Mouse (Mus musculus) heart, embryonic 15.5 days (tissue): ENCODE data around the gene Ubl7. TPM values are rescaled to one million over a fixed set of nuclear protein-coding genes. Genes with fewer than 3 reads are reported as not detected.

ENCODE experiments used
- ATAC-seq: fragments of 200-750 bp; cut with Nextera tagmentation; replicated peaks from 2 replicates; pipeline ENCODE4 v1.8.0; 2017; ENCODE audit warnings: low read depth, moderate TSS enrichment; ENCODE audit not compliant: insufficient number of reproducible peaks, insufficient read depth, low FRiP score
- H3K27ac ChIP-seq: fragments of 300-500 bp; sonication (generic); 2 replicates; pipeline ENCODE4 v1.5.1; 2015; ENCODE audit warnings: mild to moderate bottlenecking, inconsistent platforms
- H3K27me3 ChIP-seq: fragments of 300-500 bp; sonication (generic); 2 replicates; pipeline ENCODE4 v1.6.1; 2015; ENCODE audit warnings: inconsistent platforms
- H3K36me3 ChIP-seq: fragments of 300-500 bp; sonication (generic); 2 replicates; pipeline ENCODE4 v1.6.1; 2015; ENCODE audit warnings: mild to moderate bottlenecking, inconsistent platforms
- H3K4me1 ChIP-seq: fragments of 300-500 bp; sonication (generic); replicated peaks from 2 replicates; pipeline ENCODE4 v1.6.1; 2015; ENCODE audit warnings: inconsistent platforms
- H3K4me2 ChIP-seq: fragments of 300-500 bp; sonication (generic); 2 replicates; pipeline ENCODE4 v1.6.1; 2015; ENCODE audit warnings: inconsistent platforms, mild to moderate bottlenecking, moderate library complexity
- H3K4me3 ChIP-seq: fragments of 300-500 bp; sonication (generic); 2 replicates; pipeline ENCODE4 v1.5.1; 2015; ENCODE audit warnings: mild to moderate bottlenecking, inconsistent platforms
- H3K9ac ChIP-seq: fragments of 300-500 bp; sonication (generic); 2 replicates; pipeline ENCODE4 v1.6.1; 2015; ENCODE audit warnings: mild to moderate bottlenecking, inconsistent platforms
- H3K9me3 ChIP-seq: fragments of 300-500 bp; sonication (generic); replicated peaks from 2 replicates; pipeline ENCODE4 v1.6.1; 2016; ENCODE audit warnings: inconsistent platforms
- WGBS: fragments of 180-500 bp; shearing (Covaris S2); methylation state at CpG from one replicate; pipeline ENCODE4 v1.1.7; 2015; ENCODE audit warnings: mixed read lengths; 5-methylcytosine and 5-hydroxymethylcytosine counted together
- polyA plus RNA-seq: library from polyadenylated mRNA; unstranded; fragments of >200 nt; fragmentation: Nextera tagmentation; extraction: Ambion mirVana; gene quantifications from 2 replicates; pipeline ENCODE4 v1.2.1, GENCODE M21; 2015

Ubl7 gene
- polyA plus RNA-seq, 1 experiment from 2014 or later: 100 TPM

- under 1% methylated on average over 44 of the region's 44 CpGs for WGBS
- Histone ChIP-seq H3K9ac (peak overlapping the region; percentile 74), H3K9me3 (no peaks in the 10 kb centered on the region), H3K36me3 (no peaks in the 10 kb centered on the region), H3K4me3 (peak overlapping the region; percentile 83), H3K4me2 (peak overlapping the region; percentile 100), H3K4me1 (peaks cover 22% of the 10 kb centered on the region), H3K27ac (peak overlapping the region; percentile 47), H3K27me3 (peaks cover 71% of the 10 kb centered on the region)
- ATAC-seq: peak; percentile 41
These were observed 29.6 kb downstream of the Ubl7 start for GRCm38 (mm10) chr9:57940349-57940794.

DNA sequence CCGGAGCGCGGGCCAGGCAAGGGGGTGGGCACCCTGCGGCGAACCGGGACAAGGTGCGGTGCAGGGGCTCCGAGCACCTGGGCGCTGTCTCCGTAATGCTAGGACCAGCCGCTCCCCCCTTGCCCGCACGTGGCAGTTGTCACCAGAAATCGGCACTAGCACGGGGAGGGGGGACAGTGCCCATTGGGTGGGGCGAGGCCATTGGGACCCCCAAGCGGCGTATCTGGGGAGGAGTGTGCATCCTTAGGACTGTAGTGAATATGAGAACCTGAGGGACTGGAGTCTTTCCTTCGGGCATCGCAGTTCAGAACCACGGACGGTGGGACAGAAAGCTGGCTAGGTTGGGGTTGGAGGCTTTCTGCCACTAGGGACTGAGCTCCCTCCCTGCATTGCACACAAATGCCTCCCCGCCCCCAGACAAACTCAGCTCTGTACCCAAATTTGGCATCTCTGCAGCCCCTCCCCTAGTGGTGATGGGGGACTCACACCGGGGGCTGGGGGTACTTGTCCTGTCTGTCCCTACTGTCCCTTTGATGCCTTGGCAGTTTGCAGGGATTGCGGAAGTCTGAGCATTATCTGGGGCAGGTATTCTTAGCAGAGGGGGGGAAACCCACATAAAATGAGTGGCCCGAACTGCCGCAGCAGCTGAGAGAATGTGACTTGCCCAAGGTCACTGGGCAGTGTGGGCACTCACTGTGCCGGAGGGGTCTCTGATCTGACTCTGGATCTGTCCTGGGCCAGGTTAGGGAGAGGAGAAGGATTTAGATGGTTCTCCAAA is 30.3 kb downstream of the Ubl7 start:
- Histone ChIP-seq H3K4me1 (peaks cover 25% of the 10 kb centered on the region), H3K4me3 (peak overlapping the region; percentile 83), H3K27me3 (peaks cover 76% of the 10 kb centered on the region), H3K27ac (no peak overlapping the region), H3K9me3 (no peaks in the 10 kb centered on the region), H3K36me3 (no peaks in the 10 kb centered on the region), H3K9ac (peak overlapping the region; percentile 74), H3K4me2 (peak overlapping the region; percentile 100)
- 4% methylated on average over 28 of the region's 28 CpGs for WGBS
- no peak for ATAC-seq

GRCm38 (mm10) chr9:57942039-57942438 is 31.3 kb downstream of the Ubl7 start:
- Histone ChIP-seq H3K4me1 (peaks cover 26% of the 10 kb centered on the region), H3K9ac (no peak overlapping the region), H3K9me3 (no peaks in the 10 kb centered on the region), H3K4me2 (peak overlapping the region; percentile 100), H3K4me3 (peak overlapping the region; percentile 83), H3K27me3 (peaks cover 76% of the 10 kb centered on the region), H3K36me3 (no peaks in the 10 kb centered on the region), H3K27ac (no peak overlapping the region)
- ATAC-seq: no peak
- WGBS: 61% methylated on average over 2 of the region's 2 CpGs

DNA sequence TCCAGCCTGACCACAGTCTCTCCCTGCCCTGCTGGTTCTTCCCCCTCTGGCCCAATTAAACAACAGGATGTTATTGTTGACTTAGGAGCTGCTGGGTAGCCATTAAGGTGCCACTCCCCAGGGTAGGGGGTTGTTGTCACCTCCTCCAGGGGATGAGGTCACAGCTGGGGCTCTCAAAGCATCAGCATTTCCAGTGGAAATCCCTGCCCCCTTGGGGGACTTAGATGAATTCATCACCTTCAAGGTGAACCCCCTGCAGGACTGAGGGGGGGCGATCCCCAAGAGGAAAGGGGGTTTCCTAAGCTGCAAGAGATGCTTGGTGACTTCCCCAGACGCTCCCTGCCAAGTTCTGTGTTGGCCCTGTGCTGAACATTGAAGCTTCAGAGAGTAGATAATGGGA is 32.3 kb downstream of the Ubl7 start:
- no peak for ATAC-seq
- Histone ChIP-seq H3K9ac (no peak overlapping the region), H3K9me3 (no peaks in the 10 kb centered on the region), H3K4me1 (peaks cover 26% of the 10 kb centered on the region), H3K36me3 (no peaks in the 10 kb centered on the region), H3K4me2 (0 out of 2 replicates have a peak overlapping the region, but pooled peaks have one; percentile 1), H3K27ac (no peak overlapping the region), H3K4me3 (no peak overlapping the region), H3K27me3 (peaks cover 65% of the 10 kb centered on the region)
- WGBS: 32% methylated on average over 2 of the region's 2 CpGs

DNA sequence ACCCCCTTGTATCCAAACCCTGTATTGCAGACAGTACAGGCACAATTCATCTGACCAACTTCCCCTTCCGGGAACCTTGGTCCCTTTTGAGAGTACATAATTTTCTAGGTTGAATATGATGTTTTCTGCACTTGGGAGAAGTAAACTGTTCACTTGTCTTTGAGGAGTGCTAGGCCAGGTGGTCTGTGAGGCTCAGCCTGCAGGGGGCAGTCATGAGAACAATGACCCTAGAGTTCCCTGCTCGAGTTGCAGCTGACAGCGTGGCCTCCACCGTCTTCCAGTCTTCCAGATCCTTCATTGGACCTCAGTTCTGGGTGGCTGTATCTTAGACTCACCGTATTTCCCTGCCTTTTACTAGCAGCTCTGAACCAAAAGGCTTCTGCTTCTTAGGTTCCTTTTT is 33.8 kb downstream of the Ubl7 start:
- Histone ChIP-seq H3K27me3 (peaks cover 53% of the 10 kb centered on the region), H3K4me2 (no peak overlapping the region), H3K4me3 (no peak overlapping the region), H3K9ac (no peak overlapping the region), H3K36me3 (no peaks in the 10 kb centered on the region), H3K9me3 (no peaks in the 10 kb centered on the region), H3K4me1 (peaks cover 22% of the 10 kb centered on the region), H3K27ac (no peak overlapping the region)
- no peak for ATAC-seq
- WGBS: 22% methylated on average over 5 of the region's 5 CpGs

DNA sequence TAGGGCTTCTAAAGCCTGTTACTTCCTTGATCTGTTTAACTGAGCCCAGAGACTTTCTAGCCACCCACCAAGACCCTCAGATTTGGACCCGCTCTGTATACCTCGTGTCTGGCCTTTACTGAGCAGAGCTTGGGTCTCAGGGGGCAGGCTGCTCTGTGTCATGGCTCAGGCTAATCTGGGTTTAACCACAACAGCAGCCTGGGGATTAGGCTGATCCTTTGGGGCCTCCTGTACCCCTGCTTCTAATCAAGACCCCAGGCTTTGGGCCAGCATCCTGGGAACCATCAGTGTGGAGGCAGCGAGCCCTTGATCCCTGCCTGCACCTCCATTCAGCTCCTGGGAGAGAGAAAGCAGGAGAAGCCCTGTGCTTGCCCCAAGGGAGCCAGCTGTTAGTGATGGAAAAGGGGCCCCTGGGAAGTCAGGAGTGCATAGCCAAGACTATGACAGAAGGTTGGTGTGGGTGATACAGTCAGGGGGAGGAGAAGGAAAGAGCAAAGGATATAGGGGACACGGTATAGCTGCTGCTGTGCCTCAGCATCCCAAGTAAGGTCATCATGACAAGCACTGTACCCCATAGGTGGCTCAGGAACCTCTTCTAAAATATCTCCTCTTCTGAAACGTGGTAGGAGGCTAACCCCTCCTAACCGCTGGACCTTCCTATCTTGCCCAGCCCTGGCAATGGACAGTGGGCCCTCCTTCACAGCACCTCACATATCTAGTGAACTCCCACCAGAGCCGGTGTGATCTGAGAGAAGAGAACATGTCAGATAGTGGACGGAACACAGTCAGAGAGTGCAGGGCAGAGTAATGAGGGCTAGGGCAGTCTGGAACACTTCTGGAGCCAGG is 35.2 kb downstream of the Ubl7 start:
- Histone ChIP-seq H3K4me1 (peaks cover 22% of the 10 kb centered on the region), H3K4me2 (no peak overlapping the region), H3K27ac (no peak overlapping the region), H3K4me3 (no peak overlapping the region), H3K27me3 (peaks cover 41% of the 10 kb centered on the region), H3K9ac (no peak overlapping the region), H3K9me3 (no peaks in the 10 kb centered on the region), H3K36me3 (no peaks in the 10 kb centered on the region)
- 62% methylated on average over 8 of the region's 8 CpGs for WGBS
- ATAC-seq: no peak

- Histone ChIP-seq H3K4me1 (peaks cover 18% of the 10 kb centered on the region), H3K36me3 (no peaks in the 10 kb centered on the region), H3K27me3 (peaks cover 25% of the 10 kb centered on the region), H3K9ac (no peak overlapping the region), H3K4me2 (no peak overlapping the region), H3K4me3 (no peak overlapping the region), H3K9me3 (no peaks in the 10 kb centered on the region), H3K27ac (no peak overlapping the region)
- ATAC-seq: no peak
- WGBS: 54% methylated on average over 7 of the region's 7 CpGs
These were observed 36.7 kb downstream of the Ubl7 start for GRCm38 (mm10) chr9:57947381-57948030.

GRCm38 (mm10) chr9:57948333-57948931 is 37.7 kb downstream of the Ubl7 start:
- peaks cover 18% of the 10 kb centered on the region for H3K4me1 ChIP-seq
- 83% methylated on average over 7 of the region's 7 CpGs for WGBS
- no peak overlapping the region for H3K27ac ChIP-seq
- peaks cover 16% of the 10 kb centered on the region for H3K27me3 ChIP-seq
- H3K36me3 ChIP-seq: no peaks in the 10 kb centered on the region
- no peak overlapping the region for H3K9ac ChIP-seq
- ATAC-seq: no peak
- no peak overlapping the region for H3K4me3 ChIP-seq
- H3K4me2 ChIP-seq: no peak overlapping the region
- no peaks in the 10 kb centered on the region for H3K9me3 ChIP-seq

- Histone ChIP-seq H3K9ac (no peak overlapping the region), H3K9me3 (no peaks in the 10 kb centered on the region), H3K27ac (0 out of 2 replicates have a peak overlapping the region, but pooled peaks have one; percentile 7), H3K27me3 (peaks cover 16% of the 10 kb centered on the region), H3K4me3 (no peak overlapping the region), H3K4me1 (peaks cover 18% of the 10 kb centered on the region), H3K36me3 (no peaks in the 10 kb centered on the region), H3K4me2 (no peak overlapping the region)
- ATAC-seq: no peak
- 75% methylated on average over 8 of the region's 8 CpGs for WGBS
These were observed 38.4 kb downstream of the Ubl7 start for GRCm38 (mm10) chr9:57949102-57949704.

DNA sequence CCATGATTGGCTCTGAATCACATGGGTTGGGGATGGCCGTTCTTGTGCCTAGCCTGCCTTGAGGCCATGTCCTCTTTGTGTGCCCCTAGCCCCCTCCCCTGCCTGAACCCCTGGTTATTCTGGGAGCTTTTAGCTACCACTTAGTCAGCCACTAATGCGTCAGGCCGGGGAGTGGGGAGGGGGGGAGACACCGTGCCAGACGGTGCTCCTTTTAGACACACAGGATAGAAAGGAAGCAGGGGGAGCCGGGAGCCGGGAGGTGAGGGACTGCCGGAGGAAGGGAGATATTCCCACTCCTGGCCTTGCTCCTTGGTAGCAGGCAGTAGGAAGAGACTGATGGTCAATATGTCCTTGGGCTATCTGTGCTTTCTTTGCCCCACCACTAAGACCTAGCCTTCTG is 39.1 kb downstream of the Ubl7 start:
- H3K9me3 ChIP-seq: no peaks in the 10 kb centered on the region
- H3K36me3 ChIP-seq: no peaks in the 10 kb centered on the region
- H3K9ac ChIP-seq: no peak overlapping the region
- H3K4me1 ChIP-seq: peaks cover 18% of the 10 kb centered on the region
- no peak for ATAC-seq
- H3K27ac ChIP-seq: 0 out of 2 replicates have a peak overlapping the region, but pooled peaks have one; percentile 7
- H3K4me3 ChIP-seq: no peak overlapping the region
- WGBS: 24% methylated on average over 8 of the region's 8 CpGs
- no peak overlapping the region for H3K4me2 ChIP-seq
- H3K27me3 ChIP-seq: peaks cover 11% of the 10 kb centered on the region
